Mouse (Mus musculus): ENCODE measurements around the gene Kmt2d.

GRCm38 (mm10) chr15:98914903-98915302 is 43.9 kb upstream of the Kmt2d start:
- no peak for TF ChIP-seq GATA1 (IDR thresholded peaks at IDR 0.05; ENCODE audit: borderline replicate concordance, low read length)
- TF ChIP-seq FLI1 (IDR thresholded peaks at IDR 0.05; ENCODE audit: low read length), result no peak

All from megakaryocyte, embryonic 14.5 days (primary cell).